Mouse (Mus musculus) lung, embryonic 16.5 days (tissue): ENCODE results near the gene Lsamp. TPM values are rescaled to one million over a fixed set of nuclear protein-coding genes. Genes with fewer than 3 reads are reported as not detected.

ENCODE experiments used
- ATAC-seq: fragments of 200-750 bp; cut with Nextera tagmentation; 2 replicates; pipeline ENCODE4 v1.8.0; 2017; ENCODE audit warnings: low read depth, mild to moderate bottlenecking, moderate library complexity
- H3K27ac ChIP-seq: fragments of 300-500 bp; sonication (generic); 2 replicates; pipeline ENCODE4 v1.5.1; 2014; ENCODE audit warnings: mild to moderate bottlenecking, control low read depth, low read length
- H3K27me3 ChIP-seq: fragments of 300-500 bp; sonication (generic); 2 replicates; pipeline ENCODE4 v1.6.1; 2014; ENCODE audit warnings: low read depth, low read length, mixed read lengths; ENCODE audit not compliant: control insufficient read depth, insufficient read depth
- H3K36me3 ChIP-seq: fragments of 300-500 bp; sonication (generic); 2 replicates; pipeline ENCODE4 v1.6.1; 2014; ENCODE audit warnings: low read length; ENCODE audit not compliant: control insufficient read depth, insufficient read depth
- H3K4me1 ChIP-seq: fragments of 300-500 bp; sonication (generic); replicated peaks from 2 replicates; pipeline ENCODE4 v1.6.1; 2014; ENCODE audit warnings: low read length, mixed read lengths; ENCODE audit not compliant: control insufficient read depth, insufficient read depth
- H3K4me2 ChIP-seq: fragments of 300-500 bp; sonication (generic); 2 replicates; pipeline ENCODE4 v1.6.1; 2014; ENCODE audit warnings: low read depth, low read length, control low read depth
- H3K4me3 ChIP-seq: fragments of 300-500 bp; sonication (generic); 2 replicates; pipeline ENCODE4 v1.5.1; 2014; ENCODE audit warnings: mild to moderate bottlenecking, low read length, control low read depth
- H3K9ac ChIP-seq: fragments of 300-500 bp; sonication (generic); 2 replicates; pipeline ENCODE4 v1.6.1; 2014; ENCODE audit warnings: low read length, control low read depth
- H3K9me3 ChIP-seq: fragments of 300-500 bp; sonication (generic); 2 replicates; pipeline ENCODE4 v1.6.1; 2016; ENCODE audit warnings: low read length; ENCODE audit not compliant: control insufficient read depth
- WGBS: fragments of 180-500 bp; shearing (Covaris S2); extraction: QIAGEN DNeasy Blood & Tissue Kit; methylation state at CpG from one replicate; pipeline ENCODE4 v1.1.7; 2014; 5-methylcytosine and 5-hydroxymethylcytosine counted together
- polyA plus RNA-seq: library from polyadenylated mRNA; unstranded; fragments of >200 nt; fragmentation: Nextera tagmentation; extraction: Ambion mirVana; gene quantifications from 2 replicates; pipeline ENCODE4 v1.2.1, GENCODE M21; 2015

The Lsamp gene
- polyA plus RNA-seq, 1 experiment from 2014 or later = 1.2 TPM

DNA sequence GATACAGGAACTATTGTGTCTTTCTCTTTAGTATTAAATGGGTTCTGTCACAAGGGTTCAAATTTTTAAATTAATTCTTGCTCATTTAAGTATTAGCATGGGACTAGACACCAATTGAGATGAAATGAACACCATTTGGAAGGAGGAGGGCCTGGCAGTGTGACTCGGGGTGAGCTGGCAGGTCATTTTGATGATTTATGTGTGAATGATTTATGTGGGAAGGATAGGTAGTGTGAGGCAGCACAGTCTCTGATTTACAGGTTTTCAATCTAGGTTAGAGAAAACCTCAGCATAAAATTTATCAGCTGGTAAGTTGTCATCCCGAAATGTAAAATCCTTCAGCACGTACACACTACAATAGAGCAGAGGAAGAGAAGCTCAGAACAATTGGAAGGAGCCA is 729.6 kb downstream of the Lsamp start:
- ATAC-seq = no peak
- Histone ChIP-seq H3K27me3 (no peaks in the 10 kb centered on the region), H3K4me1 (no peaks in the 10 kb centered on the region), H3K36me3 (no peaks in the 10 kb centered on the region), H3K9me3 (no peaks in the 10 kb centered on the region), H3K4me2 (no peak overlapping the region), H3K4me3 (no peak overlapping the region), H3K9ac (no peak overlapping the region), H3K27ac (no peak overlapping the region)
- WGBS = 53% methylated on average over 3 of the region's 3 CpGs

DNA sequence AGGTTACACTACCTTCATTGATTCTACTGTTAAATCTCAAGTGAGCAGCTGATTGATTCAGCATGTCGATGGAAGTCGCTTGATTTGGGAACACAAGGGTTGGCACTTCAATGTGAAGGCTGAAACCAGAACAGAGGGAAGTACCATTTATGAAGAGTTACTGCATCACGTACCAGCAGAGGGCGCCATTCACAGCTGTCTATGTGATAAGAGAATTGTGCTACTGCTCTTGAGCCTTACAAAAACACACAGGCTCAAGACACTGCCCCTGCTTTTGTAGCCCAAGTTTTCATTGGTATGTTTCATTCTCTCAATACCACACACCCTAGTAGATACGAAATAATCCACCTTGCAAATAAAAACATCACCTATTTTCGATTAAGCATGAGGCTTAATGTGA is 754.9 kb downstream of the Lsamp start:
- no peak overlapping the region for H3K27ac ChIP-seq
- no peak overlapping the region for H3K4me2 ChIP-seq
- H3K4me1 ChIP-seq = no peaks in the 10 kb centered on the region
- no peak overlapping the region for H3K4me3 ChIP-seq
- no peaks in the 10 kb centered on the region for H3K27me3 ChIP-seq
- no peaks in the 10 kb centered on the region for H3K9me3 ChIP-seq
- H3K36me3 ChIP-seq = no peaks in the 10 kb centered on the region
- WGBS = 40% methylated on average over 6 of the region's 6 CpGs
- H3K9ac ChIP-seq = no peak overlapping the region
- ATAC-seq = no peak

GRCm38 (mm10) chr16:40739771-40740170 is 755.6 kb downstream of the Lsamp start:
- Histone ChIP-seq H3K4me2 (no peak overlapping the region), H3K4me1 (no peaks in the 10 kb centered on the region), H3K9ac (no peak overlapping the region), H3K27ac (no peak overlapping the region), H3K4me3 (no peak overlapping the region), H3K27me3 (no peaks in the 10 kb centered on the region), H3K9me3 (no peaks in the 10 kb centered on the region), H3K36me3 (no peaks in the 10 kb centered on the region)
- 74% methylated on average over 6 of the region's 6 CpGs for WGBS
- ATAC-seq = no peak

DNA sequence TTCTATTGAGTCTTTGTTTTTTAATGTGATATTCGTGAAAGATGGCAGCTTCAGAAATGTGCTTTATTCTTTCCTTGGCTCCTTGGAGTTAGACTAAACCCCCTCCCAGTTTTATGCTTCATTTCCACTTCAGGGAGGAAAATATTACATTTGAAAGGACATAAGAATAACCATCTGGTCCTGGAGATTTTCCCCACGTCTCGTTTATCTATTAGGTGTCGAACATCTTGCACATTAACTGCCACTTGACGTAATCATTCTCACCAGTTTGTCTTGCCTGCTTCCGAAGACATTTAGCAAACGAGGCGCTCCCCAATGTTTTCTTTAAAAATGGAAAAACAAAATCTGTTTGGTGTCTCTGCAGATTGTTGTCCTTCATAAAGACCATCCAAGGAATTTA is 756.1 kb downstream of the Lsamp start:
- H3K4me2 ChIP-seq = no peak overlapping the region
- H3K9me3 ChIP-seq = no peaks in the 10 kb centered on the region
- no peaks in the 10 kb centered on the region for H3K36me3 ChIP-seq
- H3K4me3 ChIP-seq = no peak overlapping the region
- H3K27ac ChIP-seq = no peak overlapping the region
- H3K27me3 ChIP-seq = no peaks in the 10 kb centered on the region
- H3K9ac ChIP-seq = no peak overlapping the region
- 65% methylated on average over 8 of the region's 8 CpGs for WGBS
- ATAC-seq = no peak
- no peaks in the 10 kb centered on the region for H3K4me1 ChIP-seq

- Histone ChIP-seq H3K27ac (no peak overlapping the region), H3K9me3 (no peaks in the 10 kb centered on the region), H3K27me3 (no peaks in the 10 kb centered on the region), H3K4me1 (no peaks in the 10 kb centered on the region), H3K36me3 (no peaks in the 10 kb centered on the region), H3K4me3 (no peak overlapping the region), H3K9ac (no peak overlapping the region), H3K4me2 (no peak overlapping the region)
- no peak for ATAC-seq
- 34% methylated on average over 1 of the region's 1 CpGs for WGBS
Observed at GRCm38 (mm10) chr16:40827191-40827590, 843.0 kb downstream of the Lsamp start.

DNA sequence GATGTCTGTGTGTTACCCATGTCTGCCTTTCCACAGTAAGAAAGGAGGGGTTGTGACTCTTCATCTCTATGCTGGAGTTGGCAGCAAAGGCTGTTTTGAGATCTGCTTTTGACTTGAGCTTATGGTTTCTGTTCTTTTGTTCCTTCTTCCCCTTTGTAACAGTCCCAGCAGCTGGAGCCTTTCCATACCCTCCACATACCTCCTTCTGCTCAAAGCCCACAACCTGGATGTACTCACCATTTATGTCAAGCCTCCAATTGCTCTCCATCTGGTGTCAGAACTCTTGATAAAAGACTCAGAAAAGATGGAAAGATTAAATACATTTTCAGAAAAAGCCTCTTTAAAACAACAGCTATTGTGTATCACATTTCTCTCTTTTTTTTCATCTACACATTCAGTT is 847.4 kb downstream of the Lsamp start:
- Histone ChIP-seq H3K4me2 (no peak overlapping the region), H3K4me1 (no peaks in the 10 kb centered on the region), H3K27ac (no peak overlapping the region), H3K9ac (no peak overlapping the region), H3K4me3 (no peak overlapping the region), H3K27me3 (no peaks in the 10 kb centered on the region), H3K9me3 (no peaks in the 10 kb centered on the region), H3K36me3 (no peaks in the 10 kb centered on the region)
- ATAC-seq = no peak

GRCm38 (mm10) chr16:40841765-40842164 is 857.6 kb downstream of the Lsamp start:
- Histone ChIP-seq H3K4me1 (no peaks in the 10 kb centered on the region), H3K4me3 (no peak overlapping the region), H3K36me3 (no peaks in the 10 kb centered on the region), H3K27me3 (no peaks in the 10 kb centered on the region), H3K4me2 (no peak overlapping the region), H3K9me3 (no peaks in the 10 kb centered on the region), H3K9ac (no peak overlapping the region), H3K27ac (no peak overlapping the region)
- WGBS = 51% methylated on average over 1 of the region's 1 CpGs
- ATAC-seq = no peak

DNA sequence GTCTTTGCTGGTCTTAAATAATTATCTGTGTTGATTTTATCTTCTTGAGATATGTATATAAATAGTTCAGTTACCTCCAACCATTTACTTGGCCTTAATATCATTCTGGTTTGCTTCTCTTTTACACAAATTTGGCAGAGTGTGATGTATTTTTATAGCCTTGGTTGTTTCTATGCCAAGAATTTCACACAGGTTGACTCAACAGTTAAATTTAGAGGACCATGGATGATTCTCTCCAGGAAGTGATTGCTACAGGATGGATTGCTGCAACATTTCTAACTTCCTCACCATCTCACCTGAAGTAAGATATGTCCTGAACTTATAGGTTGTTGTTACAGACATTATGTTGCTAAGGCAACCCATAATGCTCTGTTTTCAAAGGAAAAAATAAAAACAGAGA is 882.6 kb downstream of the Lsamp start:
- Histone ChIP-seq H3K9ac (no peak overlapping the region), H3K4me1 (no peaks in the 10 kb centered on the region), H3K27ac (no peak overlapping the region), H3K36me3 (no peaks in the 10 kb centered on the region), H3K27me3 (no peaks in the 10 kb centered on the region), H3K4me2 (no peak overlapping the region), H3K4me3 (no peak overlapping the region), H3K9me3 (no peaks in the 10 kb centered on the region)
- no peak for ATAC-seq

DNA sequence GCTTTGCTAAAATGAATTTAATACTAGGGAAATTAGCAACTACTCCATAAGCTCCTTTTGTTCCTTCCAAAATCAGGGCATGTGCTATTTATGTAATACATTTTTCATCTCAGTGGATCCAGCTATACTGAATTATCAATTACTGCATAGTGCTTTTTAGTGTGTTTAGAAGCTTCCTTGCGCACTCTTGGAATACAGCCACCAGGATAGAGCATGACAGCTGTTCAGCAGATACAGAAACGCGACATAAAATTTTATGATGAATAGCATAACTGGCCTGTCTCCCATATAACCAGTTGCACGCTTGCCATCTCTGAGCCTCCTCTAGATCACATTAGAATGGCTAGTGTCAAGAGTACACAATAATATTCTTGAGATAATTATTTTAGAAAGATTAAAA is 894.1 kb downstream of the Lsamp start:
- H3K27ac ChIP-seq = no peak overlapping the region
- no peaks in the 10 kb centered on the region for H3K27me3 ChIP-seq
- 53% methylated on average over 4 of the region's 4 CpGs for WGBS
- no peak overlapping the region for H3K9ac ChIP-seq
- no peak overlapping the region for H3K4me3 ChIP-seq
- no peaks in the 10 kb centered on the region for H3K36me3 ChIP-seq
- no peak overlapping the region for H3K4me2 ChIP-seq
- H3K4me1 ChIP-seq = no peaks in the 10 kb centered on the region
- ATAC-seq = no peak
- no peaks in the 10 kb centered on the region for H3K9me3 ChIP-seq

- Histone ChIP-seq H3K4me1 (no peaks in the 10 kb centered on the region), H3K4me3 (no peak overlapping the region), H3K9me3 (no peaks in the 10 kb centered on the region), H3K4me2 (no peak overlapping the region), H3K27ac (no peak overlapping the region), H3K9ac (no peak overlapping the region), H3K27me3 (no peaks in the 10 kb centered on the region), H3K36me3 (no peaks in the 10 kb centered on the region)
- WGBS = 57% methylated on average over 5 of the region's 5 CpGs
- ATAC-seq = no peak
Observed at GRCm38 (mm10) chr16:40881942-40882341, 897.8 kb downstream of the Lsamp start.
